Mouse (Mus musculus) lung, embryonic 14.5 days (tissue): ENCODE measurements at regions not wholly inside any gene's neighbourhood (a gene's known extent, or its start where the extent isn't known, plus 50 kb on each side); places are given as distances from the start of the nearest gene placed in this dataset.

Source experiments
- ATAC-seq: fragments of 200-750 bp; cut with Nextera tagmentation; 2 replicates; pipeline ENCODE4 v1.8.0; 2017; ENCODE audit warnings: mild to moderate bottlenecking, moderate TSS enrichment, moderate library complexity; ENCODE audit not compliant: insufficient read depth
- DNase-seq: peaks from one replicate; pipeline ENCODE4 v3.0.0-alpha.2; 2015
- H3K27ac ChIP-seq: fragments of 300-500 bp; sonication (generic); 2 replicates; pipeline ENCODE4 v1.5.1; 2014; ENCODE audit warnings: low read depth, mild to moderate bottlenecking, moderate library complexity
- H3K27me3 ChIP-seq: fragments of 300-500 bp; sonication (generic); 2 replicates; pipeline ENCODE4 v1.6.1; 2014; ENCODE audit warnings: low read length, control low read depth; ENCODE audit not compliant: insufficient read depth
- H3K36me3 ChIP-seq: fragments of 300-500 bp; sonication (generic); 2 replicates; pipeline ENCODE4 v1.6.1; 2014; ENCODE audit warnings: control low read depth; ENCODE audit not compliant: insufficient read depth
- H3K4me1 ChIP-seq: fragments of 300-500 bp; sonication (generic); 2 replicates; pipeline ENCODE4 v1.6.1; 2014; ENCODE audit warnings: antibody characterized with exemption, control low read depth; ENCODE audit not compliant: insufficient read depth
- H3K4me2 ChIP-seq: fragments of 300-500 bp; sonication (generic); 2 replicates; pipeline ENCODE4 v1.6.1; 2014; ENCODE audit warnings: mild to moderate bottlenecking
- H3K4me3 ChIP-seq: fragments of 300-500 bp; sonication (generic); 2 replicates; pipeline ENCODE4 v1.5.1; 2014; ENCODE audit warnings: low read depth, low read length
- H3K9ac ChIP-seq: fragments of 300-500 bp; sonication (generic); 2 replicates; pipeline ENCODE4 v1.6.1; 2014
- H3K9me3 ChIP-seq: fragments of 300-500 bp; sonication (generic); 2 replicates; pipeline ENCODE4 v1.6.1; 2016; ENCODE audit warnings: low read depth, low read length, control low read depth
- CTCF ChIP-seq: IDR thresholded peaks from 2 replicates; pipeline ENCODE4 v1.5.1; 2016; ENCODE audit warnings: antibody characterized with exemption, low read depth
- WGBS: fragments of 180-500 bp; shearing (Covaris S2); extraction: QIAGEN DNeasy Blood & Tissue Kit; methylation state at CpG from one replicate; pipeline ENCODE4 v1.1.7; 2014; 5-methylcytosine and 5-hydroxymethylcytosine counted together

DNA sequence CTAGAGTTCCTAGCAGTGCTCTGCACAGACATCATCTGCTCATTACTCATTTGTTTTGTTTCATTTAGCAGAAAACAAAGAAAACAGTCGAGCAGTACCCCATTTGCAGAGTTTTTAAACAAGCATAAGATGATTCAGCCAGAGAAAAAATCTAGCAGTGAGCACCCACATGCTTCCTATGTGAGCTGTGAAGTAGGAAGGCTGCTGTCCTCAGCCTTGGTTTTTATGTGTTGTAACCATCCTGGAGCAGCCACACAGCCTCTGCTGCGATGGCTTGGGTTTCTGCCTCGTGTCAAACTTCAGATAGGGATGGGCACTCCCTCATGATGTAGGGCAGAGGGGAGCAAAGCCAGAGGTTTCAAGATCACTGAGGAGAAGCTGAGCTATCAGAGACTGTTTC lies 416.5 kb downstream of the Gm45692 start:
- H3K4me2 ChIP-seq: no peak overlapping the region
- 27% methylated on average over 3 of the region's 3 CpGs for WGBS
- no peak for ATAC-seq
- no peak overlapping the region for H3K27ac ChIP-seq
- TF ChIP-seq CTCF: no peak
- no peak overlapping the region for H3K4me3 ChIP-seq
- H3K27me3 ChIP-seq: no peaks in the 10 kb centered on the region
- H3K9me3 ChIP-seq: no peaks in the 10 kb centered on the region
- H3K36me3 ChIP-seq: no peaks in the 10 kb centered on the region
- H3K9ac ChIP-seq: no peak overlapping the region
- no peaks in the 10 kb centered on the region for H3K4me1 ChIP-seq
- DNase-seq: no peak

DNA sequence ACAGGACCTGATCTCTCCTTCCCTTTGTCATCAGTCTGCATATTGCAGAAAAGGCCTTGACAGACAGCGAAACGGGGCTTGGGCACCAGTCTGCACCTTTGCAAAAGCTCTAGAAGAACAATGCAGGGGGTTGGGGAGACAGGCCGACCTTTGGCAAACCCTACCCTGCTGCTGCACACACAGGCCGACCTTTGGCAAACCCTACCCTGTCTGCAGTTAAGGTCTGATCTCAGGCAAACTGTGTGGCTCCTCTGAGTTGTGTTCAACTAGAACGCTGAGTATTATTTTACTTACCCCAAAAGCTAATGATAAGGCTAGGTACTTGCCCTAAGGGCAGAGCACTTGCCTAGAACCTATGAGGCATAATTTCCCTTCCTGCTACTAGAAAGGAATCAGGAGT lies 423.4 kb upstream of the Zfp703 start:
- ATAC-seq: no peak
- Histone ChIP-seq H3K4me1 (no peaks in the 10 kb centered on the region), H3K9me3 (no peaks in the 10 kb centered on the region), H3K4me3 (no peak overlapping the region), H3K9ac (no peak overlapping the region), H3K36me3 (no peaks in the 10 kb centered on the region), H3K27me3 (no peaks in the 10 kb centered on the region), H3K27ac (no peak overlapping the region), H3K4me2 (no peak overlapping the region)
- 78% methylated on average over 5 of the region's 5 CpGs for WGBS
- DNase-seq: no peak
- no peak for TF ChIP-seq CTCF

DNA sequence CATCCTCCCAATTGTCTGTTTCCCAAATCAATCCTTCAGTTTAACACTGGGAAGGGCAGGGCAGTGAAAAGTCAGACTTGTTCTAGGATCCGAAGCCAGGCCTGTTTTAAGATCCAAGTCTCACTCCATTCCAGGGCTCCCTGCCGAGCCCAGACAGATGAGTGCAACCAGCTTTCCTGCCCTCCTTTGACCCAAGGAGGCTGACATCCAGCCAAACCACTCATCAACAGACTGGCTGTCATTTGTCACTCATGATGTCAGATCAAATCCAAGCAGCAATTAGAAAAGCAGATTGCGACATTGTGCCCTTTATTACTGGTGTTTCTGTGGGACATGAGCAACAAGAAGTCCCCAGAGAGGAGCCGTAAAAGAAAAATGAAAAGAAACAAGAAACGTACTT lies 417.9 kb upstream of the Zfp703 start:
- Histone ChIP-seq H3K9me3 (no peaks in the 10 kb centered on the region), H3K4me2 (no peak overlapping the region), H3K4me1 (no peaks in the 10 kb centered on the region), H3K27me3 (no peaks in the 10 kb centered on the region), H3K27ac (no peak overlapping the region), H3K4me3 (no peak overlapping the region), H3K36me3 (no peaks in the 10 kb centered on the region), H3K9ac (no peak overlapping the region)
- 54% methylated on average over 5 of the region's 5 CpGs for WGBS
- no peak for TF ChIP-seq CTCF
- ATAC-seq: no peak
- peak; percentile 23 for DNase-seq

DNA sequence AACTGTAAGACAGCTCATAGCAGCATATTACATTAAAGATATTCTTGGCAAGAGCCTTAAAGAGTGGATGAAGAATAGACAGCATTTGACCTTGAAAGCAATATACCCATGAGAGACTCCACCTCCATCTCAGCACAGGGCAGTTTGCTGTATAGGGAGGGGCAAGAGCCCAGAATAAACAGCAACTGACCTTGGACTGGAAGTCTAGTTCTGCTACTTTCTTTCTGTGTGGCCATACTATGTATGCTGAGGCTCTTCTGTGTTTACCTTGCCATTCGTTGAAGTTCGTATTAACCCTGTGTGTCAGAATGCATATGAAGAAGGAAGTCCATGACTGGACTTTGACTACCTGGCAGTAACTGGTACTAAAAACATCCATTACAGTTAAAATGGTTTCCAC lies 414.0 kb upstream of the Zfp703 start:
- no peak for TF ChIP-seq CTCF
- no peak for ATAC-seq

GRCm38 (mm10) chr8:26564254-26564653 lies 412.9 kb upstream of the Zfp703 start:
- Histone ChIP-seq H3K9me3 (no peaks in the 10 kb centered on the region), H3K9ac (no peak overlapping the region), H3K27me3 (no peaks in the 10 kb centered on the region), H3K4me3 (no peak overlapping the region), H3K36me3 (no peaks in the 10 kb centered on the region), H3K4me2 (no peak overlapping the region), H3K27ac (no peak overlapping the region), H3K4me1 (no peaks in the 10 kb centered on the region)
- WGBS: 88% methylated on average over 2 of the region's 2 CpGs
- no peak for DNase-seq
- no peak for ATAC-seq
- no peak for TF ChIP-seq CTCF

More for the DNA sequence above, 414.0 kb upstream of the Zfp703 start:
- H3K27ac ChIP-seq: no peak overlapping the region
- no peaks in the 10 kb centered on the region for H3K36me3 ChIP-seq
- no peak overlapping the region for H3K4me3 ChIP-seq
- no peak overlapping the region for H3K4me2 ChIP-seq
- H3K9ac ChIP-seq: no peak overlapping the region
- no peak for DNase-seq
- H3K27me3 ChIP-seq: no peaks in the 10 kb centered on the region
- 63% methylated on average over 2 of the region's 2 CpGs for WGBS
- H3K9me3 ChIP-seq: no peaks in the 10 kb centered on the region
- no peaks in the 10 kb centered on the region for H3K4me1 ChIP-seq

DNA sequence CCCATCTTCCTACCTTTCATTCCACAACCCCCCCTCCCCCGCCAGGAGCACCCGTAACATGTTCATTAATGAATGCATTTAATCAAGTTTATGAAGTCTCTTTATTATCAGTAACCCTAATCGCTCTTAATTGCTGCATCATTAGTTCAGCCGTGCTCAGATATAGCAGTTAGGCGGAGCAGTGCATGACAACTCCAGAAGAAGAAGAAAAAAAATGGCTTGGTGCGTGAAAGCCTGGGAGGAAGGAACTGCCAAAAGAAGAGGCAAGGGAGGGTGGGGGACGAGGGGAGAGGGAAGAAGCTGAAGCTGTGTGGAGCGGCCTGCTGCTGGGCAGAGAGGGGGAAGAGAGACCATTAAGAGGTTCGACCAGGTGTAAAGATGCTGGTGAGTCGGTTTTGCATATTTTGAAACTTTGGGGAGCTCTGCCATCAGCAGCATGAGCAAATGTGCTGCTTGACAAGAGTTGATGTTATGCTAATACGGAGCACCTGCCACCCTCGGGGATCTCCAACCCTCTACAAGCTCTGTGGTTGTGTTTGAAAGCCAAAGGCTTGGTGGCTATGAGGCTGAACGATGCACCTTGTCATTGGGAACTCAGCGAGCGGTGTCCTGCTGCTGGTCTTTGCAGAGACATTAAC lies 408.6 kb upstream of the Zfp703 start:
- Histone ChIP-seq H3K9ac (no peak overlapping the region), H3K4me3 (no peak overlapping the region), H3K27me3 (no peaks in the 10 kb centered on the region), H3K4me2 (no peak overlapping the region), H3K27ac (no peak overlapping the region), H3K36me3 (no peaks in the 10 kb centered on the region), H3K9me3 (no peaks in the 10 kb centered on the region), H3K4me1 (no peaks in the 10 kb centered on the region)
- TF ChIP-seq CTCF: no peak
- DNase-seq: no peak
- WGBS: 59% methylated on average over 15 of the region's 15 CpGs
- no peak for ATAC-seq

DNA sequence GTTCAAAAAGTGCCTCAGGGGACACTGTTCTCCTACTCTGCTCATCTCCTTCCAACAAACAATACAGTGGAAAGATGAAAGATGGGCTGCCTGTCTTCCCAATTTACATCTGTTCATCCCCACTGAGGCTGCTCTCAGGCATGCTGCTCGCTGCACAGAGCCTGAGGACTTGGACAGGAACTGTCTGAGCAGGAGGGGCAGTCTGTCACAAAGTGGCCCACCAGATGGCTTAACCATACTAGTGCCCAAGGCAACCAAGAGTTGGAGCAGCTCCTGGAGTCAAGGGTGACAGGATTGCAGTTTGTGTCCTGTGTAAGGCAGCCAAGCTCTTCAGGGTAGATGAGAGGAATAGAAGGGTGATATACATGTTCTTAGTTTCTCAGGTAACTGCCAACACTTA lies 388.3 kb upstream of the Zfp703 start:
- 72% methylated on average over 1 of the region's 1 CpGs for WGBS
- Histone ChIP-seq H3K36me3 (no peaks in the 10 kb centered on the region), H3K4me3 (no peak overlapping the region), H3K9ac (no peak overlapping the region), H3K27me3 (no peaks in the 10 kb centered on the region), H3K27ac (no peak overlapping the region), H3K4me1 (no peaks in the 10 kb centered on the region), H3K4me2 (no peak overlapping the region), H3K9me3 (no peaks in the 10 kb centered on the region)
- ATAC-seq (no peak), DNase-seq (no peak)
- no peak for TF ChIP-seq CTCF

DNA sequence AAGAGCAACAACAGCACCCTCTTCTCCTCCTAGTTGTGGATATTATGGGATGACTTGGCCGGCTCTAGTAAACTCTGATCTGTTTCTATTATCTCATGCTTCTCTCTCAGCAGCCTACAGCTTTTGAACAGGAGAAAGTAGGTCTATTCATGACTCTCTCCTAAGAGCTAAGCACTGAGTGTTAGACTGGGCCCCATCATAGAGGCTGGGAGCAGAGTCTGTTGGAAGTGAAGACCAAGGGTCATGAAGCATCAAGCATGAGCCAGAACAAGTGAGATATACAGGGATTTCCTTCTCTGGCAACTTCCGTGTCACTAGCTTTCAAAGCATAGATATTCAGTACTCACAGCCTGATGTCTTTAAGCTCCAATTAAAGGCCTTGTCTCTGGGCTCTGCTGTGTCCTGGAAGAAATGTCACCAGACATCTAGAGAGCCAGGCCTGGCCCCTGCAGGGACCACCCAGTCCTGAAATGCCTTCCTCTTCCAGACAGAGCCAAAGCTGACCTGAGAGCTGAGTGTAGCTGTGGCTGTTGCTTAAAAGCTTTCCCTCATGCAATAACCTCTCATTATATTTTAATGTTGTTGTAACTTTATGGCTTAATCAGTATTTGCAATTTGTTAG lies 386.4 kb upstream of the Zfp703 start:
- Histone ChIP-seq H3K9ac (no peak overlapping the region), H3K4me2 (no peak overlapping the region), H3K36me3 (no peaks in the 10 kb centered on the region), H3K27me3 (no peaks in the 10 kb centered on the region), H3K4me3 (no peak overlapping the region), H3K4me1 (no peaks in the 10 kb centered on the region), H3K9me3 (no peaks in the 10 kb centered on the region), H3K27ac (no peak overlapping the region)
- WGBS: 84% methylated on average over 2 of the region's 2 CpGs
- TF ChIP-seq CTCF: no peak
- no peak for ATAC-seq
- DNase-seq: no peak
